ENCODE assay signal across 8 mouse cellular contexts in the genomic region with DNA sequence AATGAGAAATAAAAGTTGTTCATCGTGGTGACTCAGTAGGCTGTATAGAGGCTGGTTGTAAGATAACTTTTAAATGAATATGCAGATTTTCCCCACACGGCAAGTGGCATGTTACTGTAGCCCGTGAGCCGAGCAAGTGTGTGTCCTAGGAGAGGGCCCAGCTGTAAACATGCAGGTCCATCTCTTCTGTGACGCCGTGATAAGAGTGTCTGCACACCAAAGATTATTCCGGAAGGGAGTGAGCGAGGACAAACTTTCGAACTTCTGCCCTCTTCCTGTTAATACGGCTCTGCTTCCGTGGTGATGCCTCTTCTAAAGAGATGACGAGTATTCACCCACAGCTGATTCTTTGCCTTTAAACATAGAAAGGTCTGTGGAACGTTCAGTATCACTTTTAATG. TPM values are rescaled to one million over a fixed set of nuclear protein-coding genes. Genes with fewer than 3 reads are reported as not detected.
DNase-seq lines count a peak whose midpoint lies in the region; ATAC-seq and TF ChIP-seq lines count a peak whose summit lies in the region.

No protein-coding gene starts in this region.

- peaks cover 23% of the 10 kb centered on the region for H3K4me1 ChIP-seq in megakaryocyte, embryonic 14.5 days
- H3K4me1 ChIP-seq in forebrain, postnatal 0 days (ENCODE audit: insufficient read depth) = peaks cover 6% of the 10 kb centered on the region; the same call in 1 of the 2 replicates
- peaks cover 11% of the 10 kb centered on the region for H3K4me1 ChIP-seq in liver, postnatal 0 days (ENCODE audit: insufficient read depth)

- WGBS in forebrain, postnatal 0 days = 86% methylated on average over 13 of the region's 13 CpGs
- WGBS in liver, postnatal 0 days (ENCODE audit: insufficient replicate concordance) = 47% methylated on average over 13 of the region's 13 CpGs

- peaks cover 2% of the 10 kb centered on the region for H3K27me3 ChIP-seq in megakaryocyte, embryonic 14.5 days (replicated peaks)
- H3K27me3 ChIP-seq in forebrain, postnatal 0 days (ENCODE audit: insufficient read depth, low read length) = no peaks in the 10 kb centered on the region
- H3K27me3 ChIP-seq in liver, postnatal 0 days (ENCODE audit: insufficient read depth, low read length) = no peaks in the 10 kb centered on the region

- peak overlapping the region; percentile 100 for H3K4me3 ChIP-seq in megakaryocyte, embryonic 14.5 days (replicated peaks)
- H3K4me3 ChIP-seq in forebrain, postnatal 0 days (ENCODE audit: low read depth, low read length) = peak overlapping the region; percentile 87; the same call in 1 of the 2 replicates
- peak overlapping the region; percentile 88 for H3K4me3 ChIP-seq in liver, postnatal 0 days (ENCODE audit: low read depth, low read length)

- no peak overlapping the region for H3K9ac ChIP-seq in forebrain, postnatal 0 days
- peak overlapping the region; percentile 96 for H3K9ac ChIP-seq in liver, postnatal 0 days (replicated peaks)

- H3K9me3 ChIP-seq in megakaryocyte, embryonic 14.5 days = no peaks in the 10 kb centered on the region
- no peaks in the 10 kb centered on the region for H3K9me3 ChIP-seq in forebrain, postnatal 0 days (ENCODE audit: low read length)
- no peaks in the 10 kb centered on the region for H3K9me3 ChIP-seq in liver, postnatal 0 days (ENCODE audit: low read length)

- no peak for ATAC-seq in megakaryocyte, adult 5-6 weeks (ENCODE audit: poor library complexity, severe bottlenecking)
- ATAC-seq in forebrain, postnatal 0 days = no peak
- peak; percentile 81 for ATAC-seq in liver, postnatal 0 days
- no peak for ATAC-seq in granulocyte monocyte progenitor cell, adult 5-6 weeks (replicated peaks; ENCODE audit: poor library complexity, severe bottlenecking)

- no peak for TF ChIP-seq CTCF in forebrain, postnatal 0 days (IDR thresholded peaks at IDR 0.05; ENCODE audit: low read depth)
- peak; percentile 23 for TF ChIP-seq CTCF in liver, postnatal 0 days (IDR thresholded peaks at IDR 0.05; ENCODE audit: low read depth)

- peak overlapping the region; percentile 71; the same call in 1 of the 2 replicates for H3K4me2 ChIP-seq in forebrain, postnatal 0 days (ENCODE audit: low read depth)
- H3K4me2 ChIP-seq in liver, postnatal 0 days (ENCODE audit: low read depth, low read length) = peak overlapping the region; percentile 66

- H3K27ac ChIP-seq in forebrain, postnatal 0 days (ENCODE audit: low read depth, low read length) = no peak overlapping the region
- H3K27ac ChIP-seq in liver, postnatal 0 days (ENCODE audit: low read depth) = peak overlapping the region; percentile 97

- peaks cover 8% of the 10 kb centered on the region for H3K36me3 ChIP-seq in megakaryocyte, embryonic 14.5 days (replicated peaks; ENCODE audit: low read length)
- no peaks in the 10 kb centered on the region for H3K36me3 ChIP-seq in forebrain, postnatal 0 days (ENCODE audit: insufficient read depth)
- H3K36me3 ChIP-seq in liver, postnatal 0 days (replicated peaks; ENCODE audit: insufficient read depth, low read length) = 0 out of 2 replicates have a peak, but pooled peaks cover 2% of the 10 kb centered on the region

- peak; percentile 98 for TF ChIP-seq EP300 in liver, postnatal 0 days (IDR thresholded peaks at IDR 0.05; ENCODE audit: low read depth)

- DNase-seq in forebrain, postnatal 0 days = no peak
- peak; percentile 85 for DNase-seq in liver, postnatal 0 days
- peak; percentile 31 for DNase-seq in testis, postnatal 10 days (ENCODE audit: low spot score)
- DNase-seq in urinary bladder, postnatal 14 days (ENCODE audit: low spot score) = no peak
- no peak for DNase-seq in frontal cortex, adult 2 months (ENCODE audit: extremely low spot score in 1 of 2, low spot score in 1 of 2)

RNA-seq across cellular contexts. Expression of a gene that starts 1.4 kb away (rescaled TPM):
- 12.5 and 17.8 TPM in 2 replicates for polyA plus RNA-seq in megakaryocyte, embryonic 14.5 days (2012; ENCODE audit: insufficient read depth, low replicate concordance)
- total RNA-seq in megakaryocyte, adult 5-6 weeks (2015) = 26.5 and 31.4 TPM in 2 replicates
- 49.0 and 58.6 TPM in 2 replicates for total RNA-seq in megakaryocyte, adult 5-6 weeks (2017)
- total RNA-seq in forebrain, postnatal 0 days (2014; rRNA removed) = 27.5 and 28.0 TPM in 2 replicates
- 31.7 and 36.8 TPM in 2 replicates for polyA plus RNA-seq in forebrain, postnatal 0 days (2015; fragmentation: Nextera tagmentation; extraction: Ambion mirVana)
- polyA plus RNA-seq in liver, postnatal 0 days (2015; fragmentation: Nextera tagmentation; extraction: Ambion mirVana) = 45.6 and 49.5 TPM in 2 replicates
- total RNA-seq in granulocyte monocyte progenitor cell, adult 5-6 weeks (2014; fragmentation: Nextera tagmentation) = 28.4 and 29.7 TPM in 2 replicates
- total RNA-seq in granulocyte monocyte progenitor cell, adult 5-6 weeks (2017) = 35.6 and 36.3 TPM in 2 replicates
- 32.2 and 33.1 TPM in 2 replicates for polyA plus RNA-seq in frontal cortex, adult 2 months (2012; rRNA removed)

Comparison
In these comparisons a context has a peak if more than half of its experiments do, and no peak if none do; other contexts are left out.
1. DNase-seq: peak in liver, postnatal 0 days (single experiment) and testis, postnatal 10 days (single experiment); none in forebrain, postnatal 0 days (single experiment), urinary bladder, postnatal 14 days (single experiment) and frontal cortex, adult 2 months (0 of 2).
2. Peak in every context shown above with its lines, with median percentiles within 50 percentile points of each other: H3K4me3 ChIP-seq.